Mouse (Mus musculus) C2C12 (cell line): ENCODE measurements around the gene Gclm.

Source experiments
- CTCF ChIP-seq: IDR thresholded peaks from one replicate; pipeline ENCODE4 v1.5.1; 2011; ENCODE audit not compliant: control insufficient read depth, insufficient read depth, insufficient read length
- MAX ChIP-seq: IDR thresholded peaks from one replicate; pipeline ENCODE4 v1.6.1; 2011; ENCODE audit warnings: mild to moderate bottlenecking, control low read depth
- USF1 ChIP-seq: IDR thresholded peaks from one replicate; pipeline ENCODE4 v1.6.1; 2011; ENCODE audit warnings: low read depth, mild to moderate bottlenecking, control low read depth, moderate library complexity

DNA sequence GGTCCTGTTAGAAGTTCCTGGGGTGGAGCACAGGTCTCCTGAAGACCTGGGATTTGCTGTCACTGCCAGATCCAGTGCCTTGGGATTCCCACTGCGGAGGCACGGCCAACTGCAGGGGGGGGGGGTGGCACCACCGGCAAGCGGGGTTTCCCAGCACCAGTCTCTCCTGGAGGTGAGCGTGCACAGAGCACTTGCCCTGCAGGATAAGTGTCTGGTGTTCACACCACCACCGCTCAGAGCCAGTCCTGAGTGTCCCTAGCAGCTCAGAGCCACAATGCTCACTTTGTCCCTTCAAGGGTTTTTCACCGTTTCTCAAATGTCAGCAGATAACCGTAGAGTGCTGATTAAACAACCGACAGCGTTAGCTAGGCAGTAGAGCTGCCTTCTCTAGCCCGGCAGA lies 71.3 kb downstream of the Gclm start:
- TF ChIP-seq USF1 (no peak), CTCF (no peak), MAX (no peak)
